Comparison of ENCODE assay signal across 20 mouse cellular contexts in the genomic region with DNA sequence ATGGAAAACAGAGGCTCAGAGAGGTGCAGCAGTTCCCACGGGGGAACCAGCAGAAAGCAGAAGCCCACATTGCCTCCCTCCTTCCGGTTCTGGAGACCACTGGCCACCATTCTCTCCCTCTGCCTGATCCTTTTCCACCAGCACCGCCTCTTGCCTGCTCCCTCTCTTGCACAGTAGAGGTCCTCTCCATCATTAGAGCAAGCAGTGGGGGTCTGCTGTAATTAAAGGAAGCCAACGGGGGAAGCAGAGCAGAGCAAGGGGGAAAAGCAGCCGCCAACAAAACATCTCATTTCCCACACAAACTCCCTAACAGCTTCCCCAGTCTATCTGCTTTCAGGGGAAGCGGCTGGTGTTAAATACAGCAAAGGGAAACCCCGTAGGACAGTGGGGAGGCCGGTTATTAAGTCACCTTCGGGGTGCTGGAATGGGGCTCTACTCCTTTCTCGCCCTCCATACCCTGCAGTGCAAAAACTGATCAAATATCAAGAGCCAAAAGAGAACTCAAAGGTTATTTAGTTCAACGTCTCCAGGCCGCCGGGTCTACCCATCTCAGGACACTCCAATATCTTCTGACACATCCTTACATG. TPM values are rescaled to one million over a fixed set of nuclear protein-coding genes. Genes with fewer than 3 reads are reported as not detected.
DNase-seq lines count a peak whose midpoint lies in the region; ATAC-seq lines count a peak whose summit lies in the region.
"Had no signal": no experiment of that assay in that cellular context is flagged by ENCODE, and none has a peak within 500 bp of the region (broad histone marks: within the 10 kb centered on the region; RNA-seq: fewer than 3 reads in every experiment).

No protein-coding gene starts in this region.

- 0 out of 2 replicates have a peak, but pooled peaks cover 3% of the 10 kb centered on the region for H3K4me1 ChIP-seq in neural tube, embryonic 14.5 days (ENCODE audit: control insufficient read depth, insufficient read depth, low read length)
- H3K4me1 ChIP-seq in forebrain, embryonic 16.5 days (replicated peaks; ENCODE audit: control insufficient read depth, insufficient read depth, low read length), result peaks cover 18% of the 10 kb centered on the region
- peaks cover 16% of the 10 kb centered on the region for H3K4me1 ChIP-seq in midbrain, embryonic 15.5 days
- H3K4me1 ChIP-seq: heart, embryonic 12.5 days had no signal

- DNase-seq in neural tube, embryonic 10.5 days (ENCODE audit: extremely low spot score, low spot score), result no peak
- DNase-seq in kidney, adult 11 months, result no peak
- no peak for DNase-seq in kidney, postnatal 14 days
- no peak for DNase-seq in left cerebral cortex, adult 11 months (ENCODE audit: low spot score)
- DNase-seq: adrenal gland, adult 2 months; B cell, adult 2 months; cerebellum, adult 9-10 months; heart, adult 11 months; heart, postnatal 14 days; lung, postnatal 10 days; right cerebral cortex, postnatal 14 days; thymus, postnatal 36 days had no signal

- H3K9ac ChIP-seq in neural tube, embryonic 14.5 days (replicated peaks; ENCODE audit: low read depth, low read length), result no peak overlapping the region
- no peak overlapping the region for H3K9ac ChIP-seq in forebrain, embryonic 16.5 days (replicated peaks; ENCODE audit: low read depth, low read length)
- no peak overlapping the region for H3K9ac ChIP-seq in midbrain, embryonic 15.5 days
- H3K9ac ChIP-seq: heart, embryonic 12.5 days; neural tube, embryonic 13.5 days had no signal

- peak; percentile 54 for ATAC-seq in neural tube, embryonic 14.5 days (ENCODE audit: low read depth)
- ATAC-seq in forebrain, embryonic 16.5 days, result peak; percentile 67; the same call in 1 of the 2 replicates
- peak; percentile 63 for ATAC-seq in midbrain, embryonic 15.5 days (replicated peaks)
- ATAC-seq: inflammation-experienced regulatory T-cells, adult 6 months had no signal

- H3K4me3 ChIP-seq in neural tube, embryonic 14.5 days (ENCODE audit: low read depth, low read length), result no peak overlapping the region
- H3K4me3 ChIP-seq in forebrain, embryonic 16.5 days (replicated peaks; ENCODE audit: low read length), result no peak overlapping the region
- H3K4me3 ChIP-seq in midbrain, embryonic 15.5 days, result no peak overlapping the region
- H3K4me3 ChIP-seq: embryonic facial prominence, embryonic 10.5 days; heart, embryonic 12.5 days; neural tube, embryonic 13.5 days had no signal

- no peaks in the 10 kb centered on the region for H3K36me3 ChIP-seq in neural tube, embryonic 14.5 days (ENCODE audit: control insufficient read depth, insufficient read depth, low read length)
- no peaks in the 10 kb centered on the region for H3K36me3 ChIP-seq in forebrain, embryonic 16.5 days (ENCODE audit: control insufficient read depth, insufficient read depth)
- H3K36me3 ChIP-seq in midbrain, embryonic 15.5 days (replicated peaks), result no peaks in the 10 kb centered on the region
- H3K36me3 ChIP-seq: embryonic facial prominence, embryonic 10.5 days; heart, embryonic 12.5 days; neural tube, embryonic 13.5 days had no signal

- H3K9me3 ChIP-seq in neural tube, embryonic 14.5 days (ENCODE audit: control insufficient read depth, low read length), result no peaks in the 10 kb centered on the region
- H3K9me3 ChIP-seq in forebrain, embryonic 16.5 days (ENCODE audit: control insufficient read depth, low read length), result no peaks in the 10 kb centered on the region
- no peaks in the 10 kb centered on the region for H3K9me3 ChIP-seq in midbrain, embryonic 15.5 days
- H3K9me3 ChIP-seq: embryonic facial prominence, embryonic 10.5 days; heart, embryonic 12.5 days; neural tube, embryonic 13.5 days had no signal

- no peak overlapping the region for H3K4me2 ChIP-seq in neural tube, embryonic 14.5 days (ENCODE audit: low read depth, low read length)
- peak overlapping the region; percentile 9 for H3K4me2 ChIP-seq in forebrain, embryonic 16.5 days (ENCODE audit: low read length)
- peak overlapping the region; percentile 32 for H3K4me2 ChIP-seq in midbrain, embryonic 15.5 days
- H3K4me2 ChIP-seq: heart, embryonic 12.5 days; neural tube, embryonic 13.5 days had no signal

- H3K27ac ChIP-seq in neural tube, embryonic 14.5 days (ENCODE audit: low read depth, low read length), result no peak overlapping the region
- H3K27ac ChIP-seq in forebrain, embryonic 16.5 days (ENCODE audit: low read length), result no peak overlapping the region
- no peak overlapping the region; the same call in 1 of the 2 replicates for H3K27ac ChIP-seq in midbrain, embryonic 15.5 days
- H3K27ac ChIP-seq: embryonic facial prominence, embryonic 10.5 days; neural tube, embryonic 13.5 days had no signal

- no peaks in the 10 kb centered on the region for H3K27me3 ChIP-seq in neural tube, embryonic 14.5 days (ENCODE audit: control insufficient read depth, insufficient read depth, low read length)
- peaks cover 9% of the 10 kb centered on the region; the same call in 1 of the 2 replicates for H3K27me3 ChIP-seq in forebrain, embryonic 16.5 days (replicated peaks; ENCODE audit: control insufficient read depth, insufficient read depth, low read length)
- H3K27me3 ChIP-seq in midbrain, embryonic 15.5 days (replicated peaks), result no peaks in the 10 kb centered on the region
- H3K27me3 ChIP-seq: heart, embryonic 12.5 days had no signal

- WGBS in neural tube, embryonic 14.5 days, result 45% methylated on average over 13 of the region's 13 CpGs
- WGBS in forebrain, embryonic 16.5 days, result 4% methylated on average over 13 of the region's 13 CpGs
- 19% methylated on average over 13 of the region's 13 CpGs for WGBS in midbrain, embryonic 15.5 days

RNA-seq across cellular contexts. Expression of gene Sorcs3, which starts 32.1 kb away (rescaled TPM):
- 18.2 and 18.3 TPM in 2 replicates for polyA plus RNA-seq in neural tube, embryonic 14.5 days (2014; fragmentation: Nextera tagmentation; extraction: Ambion mirVana)
- polyA plus RNA-seq in forebrain, embryonic 16.5 days (2015; fragmentation: Nextera tagmentation; extraction: Ambion mirVana), result 6.5 and 9.9 TPM in 2 replicates
- 17.3 and 19.1 TPM in 2 replicates for polyA plus RNA-seq in midbrain, embryonic 15.5 days (2015; fragmentation: Nextera tagmentation; extraction: Ambion mirVana)
- polyA plus RNA-seq: adrenal gland, adult 2 months; spleen, adult 2 months had no signal
